Mouse (Mus musculus): ENCODE measurements at regions not wholly inside any gene's neighbourhood (a gene's known extent, or its start where the extent isn't known, plus 50 kb on each side); places are given as distances from the start of the nearest gene placed in this dataset.
A peak's percentile ranks its signal among the peaks of the same experiment; 100 is the strongest.
"Not testable (repeated sequence)": the region's sequence is repeated elsewhere in the genome, so short reads cannot be mapped to it uniquely, and the experiment has no call there.

DNA sequence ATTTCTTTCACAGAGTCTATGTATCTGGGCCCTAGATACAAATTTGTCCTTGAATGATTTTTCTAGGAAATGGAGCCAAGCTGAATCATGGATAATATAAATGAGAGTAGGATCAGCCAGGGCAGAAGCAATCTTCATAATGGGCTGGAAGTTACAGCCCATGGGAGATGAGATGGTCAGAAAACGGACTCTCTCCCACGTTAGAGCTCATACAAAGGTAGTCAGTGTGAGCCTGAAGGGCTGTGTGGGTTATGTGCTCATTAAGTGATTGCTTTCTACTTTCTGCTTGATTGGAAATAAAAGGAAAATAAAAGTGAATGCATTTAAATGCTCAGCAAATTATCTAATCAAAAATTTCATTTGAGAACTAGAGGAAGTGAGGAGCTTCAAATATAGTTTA lies 2017.1 kb upstream of the Pcdh20 start:
- no peak for DNase-seq (ENCODE audit: low read depth, low spot score)

- no peak for DNase-seq (ENCODE audit: low read depth, low spot score)
Measured at GRCm38 (mm10) chr14:90447971-90448370, 1976.8 kb upstream of the Pcdh20 start.

GRCm38 (mm10) chr14:90432874-90433543 lies 1961.8 kb upstream of the Pcdh20 start:
- no peak for DNase-seq (ENCODE audit: low read depth, low spot score)

- DNase-seq (ENCODE audit: low read depth, low spot score) = no peak
Measured at GRCm38 (mm10) chr14:90412707-90413106, 1941.5 kb upstream of the Pcdh20 start.

DNA sequence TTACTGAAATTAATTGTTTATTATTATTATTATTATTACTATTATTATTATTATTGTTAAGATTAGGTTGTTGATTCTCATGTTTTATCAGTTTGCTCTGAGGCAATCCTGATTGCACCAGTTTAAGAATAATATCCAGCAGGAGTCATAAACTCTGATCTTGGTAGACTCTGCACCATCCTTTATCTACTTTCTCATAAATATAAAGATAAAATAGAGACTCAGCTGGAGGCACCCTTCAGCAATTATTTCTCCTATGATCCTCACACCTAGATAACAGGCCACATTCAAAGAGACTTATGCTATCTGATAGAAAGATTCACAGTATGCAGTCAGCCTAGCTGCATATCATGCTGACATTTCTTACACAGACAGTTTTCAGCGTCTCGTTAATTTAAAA lies 1935.2 kb upstream of the Pcdh20 start:
- DNase-seq (ENCODE audit: low read depth, low spot score) = no peak

DNA sequence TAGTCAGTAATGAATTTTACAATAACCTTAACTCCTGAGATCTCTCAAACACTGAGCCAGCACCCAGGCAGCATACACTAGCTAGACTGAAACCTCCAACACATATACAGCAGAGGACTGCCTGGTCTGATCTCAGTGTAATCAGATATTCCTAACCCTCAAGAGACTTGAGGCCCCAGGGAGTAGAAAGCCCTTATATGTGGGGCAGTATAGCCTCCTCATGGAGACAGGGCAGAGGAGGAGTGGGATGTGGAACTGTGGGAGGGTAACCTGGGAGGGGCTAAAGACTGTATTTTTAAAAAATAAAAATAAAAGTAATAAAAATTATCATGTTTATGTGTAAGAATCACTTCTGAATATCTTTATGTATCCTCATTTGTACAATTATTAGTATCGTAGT lies 1934.3 kb upstream of the Pcdh20 start:
- no peak for DNase-seq (ENCODE audit: low read depth, low spot score)

DNA sequence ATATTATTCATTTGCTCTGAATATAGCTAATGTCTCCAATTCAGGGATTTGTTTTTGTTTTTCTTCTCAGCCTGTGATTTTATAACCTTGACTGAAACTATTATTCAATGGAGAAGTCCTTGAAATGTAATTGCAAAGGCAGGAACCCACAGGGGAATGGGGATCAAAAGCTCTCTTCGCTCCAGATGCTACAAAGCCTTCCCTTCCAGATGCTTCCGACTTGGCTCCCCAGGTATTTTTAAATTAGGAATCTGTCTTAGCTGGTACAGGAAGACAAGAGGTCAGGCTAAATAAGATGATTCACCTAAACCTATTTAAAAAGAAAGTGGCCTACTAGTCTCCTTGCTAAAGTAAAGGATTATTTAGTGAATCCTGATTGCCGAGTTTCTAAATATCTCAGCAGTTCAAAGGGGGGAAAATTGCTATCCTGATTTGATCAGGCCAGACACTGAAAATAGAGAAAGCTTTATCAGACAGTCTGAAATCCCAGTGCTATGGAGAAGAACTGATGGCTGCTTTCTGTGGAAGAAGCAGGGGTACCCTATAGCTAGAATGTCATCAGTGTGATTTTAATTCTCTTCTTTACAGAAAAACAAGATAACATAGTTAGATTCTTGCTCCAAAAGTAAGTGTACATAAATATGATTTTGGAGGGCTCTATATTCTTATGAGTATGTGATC lies 1896.2 kb upstream of the Pcdh20 start:
- no peak for DNase-seq (ENCODE audit: low read depth, low spot score)

DNA sequence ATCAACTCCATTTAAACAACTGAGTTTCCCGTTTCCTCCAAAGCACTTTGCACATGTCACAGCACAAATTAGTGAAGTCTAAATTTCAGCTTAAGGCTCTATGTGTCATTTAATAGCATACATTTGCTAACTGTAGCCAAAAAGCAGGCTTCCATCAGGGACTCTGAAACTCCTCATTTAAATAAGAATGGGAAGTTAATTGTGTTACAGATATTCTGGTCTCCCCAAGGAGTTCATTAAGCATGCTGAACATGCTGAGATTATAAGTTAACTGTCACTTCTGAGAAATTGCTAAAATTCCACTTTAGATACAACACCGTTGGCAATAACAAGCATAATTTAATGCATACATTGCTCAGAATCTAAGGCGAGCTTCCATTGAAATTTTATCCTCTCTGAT lies 1863.3 kb upstream of the Pcdh20 start:
- DNase-seq (ENCODE audit: low read depth, low spot score) = no peak

DNA sequence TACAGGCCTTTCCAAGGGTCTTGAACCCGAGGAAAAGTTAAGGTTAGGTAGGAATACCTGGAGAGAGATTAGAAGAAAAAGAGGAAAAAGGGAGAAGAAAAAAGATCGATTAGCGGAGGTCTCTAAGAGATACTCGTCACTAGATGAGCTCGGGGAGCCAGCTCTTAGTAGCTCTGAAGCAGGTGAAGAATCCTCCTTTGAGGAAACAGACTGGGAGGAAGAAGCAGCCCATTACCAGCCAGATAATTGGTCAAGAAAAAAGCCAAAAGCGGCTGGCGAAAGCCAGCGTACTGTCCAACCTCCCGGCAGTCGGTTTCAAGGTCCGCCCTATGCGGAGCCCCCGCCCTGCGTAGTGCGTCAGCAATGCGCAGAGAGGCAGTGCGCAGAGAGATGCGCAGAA lies 1824.3 kb upstream of the Pcdh20 start:
- DNase-seq (ENCODE audit: low read depth, low spot score) = not testable (repeated sequence)

DNA sequence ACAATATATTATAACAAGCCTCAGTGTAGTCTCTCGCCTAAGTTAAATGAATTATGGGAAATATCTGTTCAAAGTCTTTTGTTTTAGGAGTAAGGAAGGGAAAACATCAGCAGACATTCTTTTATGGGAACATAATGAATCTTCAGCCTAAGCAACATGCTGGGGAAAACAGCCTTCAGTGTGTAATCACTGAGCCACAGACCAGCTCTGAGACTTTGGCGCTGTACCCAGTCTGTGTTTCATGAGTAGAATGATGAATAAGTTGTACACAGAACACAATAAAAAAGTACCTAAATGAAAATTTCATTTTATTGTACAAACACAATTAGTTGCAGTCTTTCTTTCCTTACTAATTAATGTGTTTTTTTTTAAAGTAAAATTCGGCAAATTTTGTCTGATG lies 1774.8 kb upstream of the Pcdh20 start:
- no peak for DNase-seq (ENCODE audit: low read depth, low spot score)

DNA sequence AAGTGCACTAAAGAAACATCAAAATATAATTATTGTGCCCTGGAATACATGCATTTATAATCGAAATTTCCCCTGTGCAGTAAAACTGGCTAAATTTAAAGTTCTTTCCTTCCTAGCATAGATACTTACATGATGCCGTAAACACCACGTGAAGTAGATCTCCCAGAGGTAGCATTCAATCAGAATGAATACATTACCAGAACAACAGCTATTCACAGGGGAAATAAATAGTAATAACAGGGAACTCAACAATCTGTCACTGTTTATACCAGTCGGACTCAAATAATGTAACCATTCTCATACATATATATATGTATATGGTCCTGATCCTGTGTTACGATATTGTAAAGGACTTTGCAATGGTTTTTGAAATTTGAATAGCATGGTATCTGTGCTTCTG lies 1761.5 kb upstream of the Pcdh20 start:
- DNase-seq (ENCODE audit: low read depth, low spot score) = no peak

- DNase-seq (ENCODE audit: low read depth, low spot score) = no peak
Measured at GRCm38 (mm10) chr14:90200294-90200693, 1729.1 kb upstream of the Pcdh20 start.

GRCm38 (mm10) chr14:90197791-90198190 lies 1726.6 kb upstream of the Pcdh20 start:
- peak; percentile 0 for DNase-seq (ENCODE audit: low read depth, low spot score)

DNA sequence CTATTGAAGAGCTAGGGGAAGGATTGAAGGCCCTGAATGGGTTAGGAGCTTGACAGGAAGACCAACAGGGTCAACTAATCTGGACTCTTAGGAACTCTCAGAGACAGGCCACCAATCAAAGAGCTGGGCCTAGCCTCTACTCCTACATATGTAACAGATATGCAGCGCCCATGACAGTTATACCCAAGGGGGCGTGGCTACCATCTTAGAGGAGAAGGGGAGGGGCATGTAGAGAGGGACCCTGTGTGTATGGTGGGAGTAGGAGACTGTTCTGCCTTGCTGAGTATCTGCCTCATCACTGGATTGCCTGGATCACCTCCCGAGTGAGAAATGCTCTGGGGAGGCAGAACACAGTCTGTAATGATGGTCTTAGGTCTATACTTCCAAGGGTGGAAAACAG lies 1701.5 kb upstream of the Pcdh20 start:
- no peak for DNase-seq (ENCODE audit: low read depth, low spot score)
